Mouse (Mus musculus) olfactory bulb, adult 2 months (tissue): Measurements from ENCODE around the gene Col4a2.

Experiments
- CTCF ChIP-seq: fragments of 200-500 bp; IDR thresholded peaks from 2 replicates; pipeline ENCODE4 v1.5.1; 2012; ENCODE audit warnings: low read depth, mild to moderate bottlenecking, low read length, moderate library complexity; ENCODE audit not compliant: insufficient read depth
- POLR2A ChIP-seq: fragments of 200-500 bp; IDR thresholded peaks from 2 replicates; pipeline ENCODE4 v1.6.1; 2012; ENCODE audit warnings: mild to moderate bottlenecking, low read depth, low read length, moderate library complexity; ENCODE audit not compliant: insufficient read depth

DNA sequence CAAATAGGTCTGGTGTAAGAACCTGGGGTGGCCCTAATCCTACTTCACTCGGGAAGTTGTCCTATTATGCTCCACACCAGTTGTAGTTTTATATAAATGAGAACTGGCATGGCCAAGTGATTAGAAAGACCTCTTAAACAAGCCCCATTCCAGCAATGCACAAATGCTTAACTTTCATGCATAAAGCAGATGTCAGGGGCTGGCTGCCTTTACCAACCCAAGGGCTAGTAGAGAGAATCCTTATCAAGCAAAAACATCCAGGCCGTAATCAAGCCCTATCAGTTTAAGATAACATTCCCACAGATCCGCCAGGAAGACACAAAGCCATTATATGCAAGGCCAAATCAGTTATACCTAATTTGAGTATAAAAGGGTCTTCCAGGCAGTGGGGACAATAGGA, 46.6 kb upstream of the Col4a2 start:
- TF ChIP-seq POLR2A (no peak), CTCF (no peak)
